Mouse (Mus musculus): ENCODE data around the gene Nfasc.

Gene Nfasc

GRCm38 (mm10) chr1:132732307-132732706 lies 9.3 kb downstream of the Nfasc start:
- DNase-seq (ENCODE audit: low spot score) = no peak

GRCm38 (mm10) chr1:132727548-132727947 lies 14.0 kb downstream of the Nfasc start:
- no peak for DNase-seq (ENCODE audit: low spot score)

GRCm38 (mm10) chr1:132722362-132722761 lies 19.2 kb downstream of the Nfasc start:
- DNase-seq (ENCODE audit: low spot score) = no peak

DNA sequence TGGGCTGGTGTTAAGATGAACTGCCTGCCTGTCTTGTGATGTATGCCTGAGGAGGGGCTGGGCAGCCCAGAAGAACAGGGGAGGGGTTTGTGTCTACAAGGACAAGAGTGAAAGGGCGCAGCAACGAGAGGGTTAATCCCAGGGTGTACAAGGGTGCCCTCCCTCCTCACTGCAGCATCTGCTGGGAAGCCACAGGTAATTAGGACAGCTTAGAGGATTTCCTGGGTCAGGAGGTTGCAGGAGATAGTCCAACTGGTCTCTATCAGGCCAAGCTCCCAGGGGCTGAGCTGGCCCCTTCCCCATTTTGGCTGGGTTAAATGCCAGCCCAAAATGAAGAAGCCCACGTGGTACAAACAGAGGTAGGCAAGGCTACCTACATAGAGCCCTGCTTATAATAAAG lies 20.3 kb downstream of the Nfasc start:
- no peak for DNase-seq (ENCODE audit: low spot score)

GRCm38 (mm10) chr1:132718225-132718624 lies 23.4 kb downstream of the Nfasc start:
- DNase-seq (ENCODE audit: low spot score) = peak; percentile 29

DNA sequence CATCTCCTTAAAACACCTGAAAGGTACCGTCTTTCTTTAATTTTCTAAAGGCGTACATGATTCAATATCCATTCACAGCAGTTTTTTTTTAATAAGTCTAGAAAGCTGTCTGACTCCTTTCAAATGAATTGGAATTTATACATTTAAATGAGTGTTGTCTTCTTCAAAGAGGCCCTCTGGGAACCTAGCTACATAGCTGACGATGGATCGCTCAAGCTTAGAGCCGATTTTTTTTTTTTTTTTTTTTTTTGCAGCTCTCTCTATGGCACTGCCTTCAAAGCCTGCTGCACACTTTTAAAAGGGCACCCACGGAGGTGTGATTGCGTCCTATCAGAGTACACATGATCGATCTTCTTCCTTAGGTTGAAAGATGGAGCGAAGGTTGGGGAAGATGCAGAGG lies 26.6 kb downstream of the Nfasc start:
- no peak for DNase-seq (ENCODE audit: low spot score)

GRCm38 (mm10) chr1:132709419-132709818 lies 32.2 kb downstream of the Nfasc start:
- DNase-seq (ENCODE audit: low spot score) = no peak

GRCm38 (mm10) chr1:132707301-132707700 lies 34.3 kb downstream of the Nfasc start:
- no peak for DNase-seq (ENCODE audit: low spot score)

DNA sequence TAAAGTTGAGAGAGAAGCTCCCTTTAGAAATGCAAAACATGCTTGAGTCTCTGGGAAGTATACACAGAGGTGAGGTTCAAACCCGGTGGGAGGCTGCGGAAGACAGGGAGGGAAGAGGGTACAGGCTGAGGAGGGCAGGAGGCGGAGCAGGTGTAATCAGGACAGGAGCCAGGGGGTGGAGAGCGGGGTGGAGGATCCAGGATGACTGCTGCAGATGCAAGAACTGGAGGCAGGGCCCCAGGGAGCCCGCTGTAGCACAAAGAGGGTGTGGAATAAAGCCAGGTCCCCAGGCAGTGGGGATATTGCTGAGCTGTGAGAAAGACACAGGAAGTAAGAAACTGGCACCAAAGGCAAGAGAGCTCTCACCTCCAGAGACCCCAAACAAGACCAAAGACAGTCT lies 38.1 kb downstream of the Nfasc start:
- no peak for DNase-seq (ENCODE audit: low spot score)

DNA sequence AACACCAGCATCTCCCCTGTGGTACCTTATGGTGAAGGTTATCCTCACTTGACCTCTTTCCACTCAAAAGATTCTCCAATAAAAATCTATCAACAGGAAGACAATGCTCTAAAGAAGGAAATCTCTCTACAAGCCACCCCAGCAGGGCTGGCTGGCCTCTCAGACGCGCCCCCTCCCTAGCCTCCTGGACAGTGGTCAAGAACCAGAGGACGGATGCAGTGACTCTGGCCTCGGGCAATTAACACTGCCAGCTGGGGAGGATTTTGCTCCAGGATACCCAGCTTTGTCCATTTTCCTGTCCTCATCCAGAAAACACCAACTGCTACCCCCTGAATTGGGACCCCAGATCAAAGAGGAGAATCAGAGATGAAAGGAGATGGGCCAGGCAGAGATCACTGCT lies 44.7 kb downstream of the Nfasc start:
- DNase-seq (ENCODE audit: low spot score) = no peak

DNA sequence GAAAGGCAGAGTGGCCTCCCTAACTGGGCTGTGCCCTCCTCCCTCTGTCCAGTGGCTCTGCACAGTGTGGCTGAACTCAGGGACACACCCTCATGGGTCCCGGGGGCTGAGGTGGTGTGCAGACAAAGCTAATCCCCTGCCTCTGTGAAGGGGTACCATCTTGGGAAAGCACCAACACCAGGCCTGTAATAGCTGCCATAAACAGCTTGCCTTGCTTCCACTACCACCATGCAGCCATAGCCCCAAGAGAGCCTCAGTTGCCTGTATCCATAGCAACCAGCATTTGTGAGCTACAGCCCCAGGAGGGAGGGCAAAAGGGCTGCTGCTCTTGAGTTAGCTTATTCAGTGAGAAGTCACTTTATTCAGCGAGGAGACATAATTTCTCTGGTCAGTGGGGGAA lies 45.4 kb downstream of the Nfasc start:
- peak; percentile 84 for DNase-seq (ENCODE audit: low spot score)

DNA sequence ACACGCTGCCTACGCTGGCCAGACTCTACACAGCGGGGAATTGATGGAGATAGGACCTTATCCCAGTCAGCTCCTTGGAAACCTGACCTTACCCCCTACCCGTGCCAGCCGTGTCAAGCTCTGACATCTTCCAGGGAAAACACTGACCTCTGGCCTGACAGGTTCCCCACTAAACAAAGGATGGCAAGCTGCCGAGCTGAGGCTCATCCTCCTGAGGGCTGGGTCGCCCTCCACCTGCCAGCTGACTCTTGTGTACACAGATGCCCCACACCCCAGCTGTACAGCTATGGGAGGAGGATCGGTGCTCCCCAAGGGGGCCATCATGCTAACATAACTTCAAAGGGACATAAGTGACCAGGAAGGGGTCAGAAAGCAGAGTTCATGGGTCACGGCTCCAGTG lies 47.6 kb downstream of the Nfasc start:
- DNase-seq (ENCODE audit: low spot score) = peak; percentile 75

DNA sequence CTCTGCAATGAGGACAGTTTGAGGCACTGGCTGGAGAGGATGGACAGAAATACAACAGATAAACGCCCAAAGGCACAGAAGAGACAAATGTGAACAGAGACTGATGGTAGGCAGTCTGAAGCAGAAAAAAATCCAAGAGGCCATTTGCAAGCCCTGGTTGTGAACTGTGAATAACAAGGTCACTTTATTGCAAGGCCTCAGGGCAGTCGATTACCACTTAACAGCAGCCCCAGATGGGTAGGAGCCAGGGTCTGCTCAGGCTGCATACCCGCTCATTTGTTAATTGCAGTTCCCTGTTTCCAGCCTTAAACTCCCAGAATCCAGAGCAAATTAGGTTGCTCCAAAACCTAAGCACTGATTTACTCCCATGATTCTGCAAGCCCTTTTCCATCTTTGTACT lies 52.4 kb downstream of the Nfasc start:
- peak; percentile 56 for DNase-seq (ENCODE audit: low spot score)

GRCm38 (mm10) chr1:132678935-132679334 lies 62.7 kb downstream of the Nfasc start:
- DNase-seq (ENCODE audit: low spot score) = no peak

DNA sequence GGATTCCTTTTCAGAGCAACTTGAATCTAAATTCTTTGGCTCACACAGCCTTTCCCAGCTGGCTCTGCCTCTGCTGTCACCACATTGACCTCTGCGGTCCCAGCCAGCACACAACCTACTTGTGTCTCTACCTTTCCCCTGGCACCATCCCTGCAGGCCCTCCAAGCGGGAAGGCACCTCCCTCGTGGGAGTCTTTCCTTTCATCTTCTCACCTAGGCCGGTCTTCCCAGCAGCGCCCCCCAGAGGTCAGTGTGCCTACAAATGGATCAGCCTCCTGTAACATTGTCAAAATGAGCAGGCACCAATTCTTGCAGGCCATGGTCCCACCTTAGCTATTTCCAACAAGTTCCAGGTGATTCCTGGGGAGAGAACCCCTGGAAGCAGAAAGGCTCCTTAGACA lies 63.5 kb downstream of the Nfasc start:
- no peak for DNase-seq (ENCODE audit: low spot score)

GRCm38 (mm10) chr1:132672704-132673103 lies 68.9 kb downstream of the Nfasc start:
- DNase-seq (ENCODE audit: low spot score) = no peak

DNA sequence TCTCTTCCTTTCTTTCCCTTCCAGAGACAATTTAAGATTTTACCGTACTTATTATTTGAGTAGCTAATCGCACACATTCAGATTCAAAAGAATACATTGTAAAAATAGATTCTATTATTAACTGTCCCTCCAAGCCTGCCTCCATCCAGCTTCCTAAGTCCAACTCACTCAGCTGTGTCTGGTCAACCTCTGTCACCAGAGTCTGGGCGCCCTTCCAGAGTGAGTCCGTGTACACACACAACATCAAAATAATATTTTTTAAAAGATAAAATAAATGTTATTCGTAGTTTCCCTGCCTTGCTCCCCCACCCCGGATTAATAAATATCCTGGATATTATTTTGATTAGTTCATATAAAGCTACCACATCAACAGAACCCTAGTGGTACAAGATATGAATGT lies 72.4 kb downstream of the Nfasc start:
- DNase-seq (ENCODE audit: low spot score) = no peak

DNA sequence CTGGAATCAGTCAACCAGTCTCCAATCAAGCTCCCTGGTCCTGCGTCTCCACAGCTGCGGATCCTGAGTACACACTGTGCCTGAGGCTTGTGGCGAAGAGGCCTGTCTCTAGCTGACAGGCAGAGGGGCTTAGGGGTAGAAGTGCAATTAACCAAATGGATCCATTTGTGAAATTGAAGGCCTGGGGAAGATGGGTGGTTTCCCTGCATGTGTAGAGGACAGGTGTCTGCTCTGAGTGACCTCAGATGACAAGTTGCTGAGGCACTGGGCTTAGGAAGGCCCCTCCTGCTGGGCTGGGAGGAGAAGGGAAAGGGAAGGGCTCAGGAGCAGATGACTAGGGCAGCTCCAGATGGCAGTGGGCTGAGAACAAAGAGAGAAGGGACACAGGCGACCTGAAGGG lies 81.2 kb downstream of the Nfasc start:
- DNase-seq (ENCODE audit: low spot score) = peak; percentile 52

- no peak for DNase-seq (ENCODE audit: low spot score)
Observed at GRCm38 (mm10) chr1:132659604-132660003, 82.0 kb downstream of the Nfasc start.

- no peak for DNase-seq (ENCODE audit: low spot score)
Observed at GRCm38 (mm10) chr1:132655611-132656010, 86.0 kb downstream of the Nfasc start.

DNA sequence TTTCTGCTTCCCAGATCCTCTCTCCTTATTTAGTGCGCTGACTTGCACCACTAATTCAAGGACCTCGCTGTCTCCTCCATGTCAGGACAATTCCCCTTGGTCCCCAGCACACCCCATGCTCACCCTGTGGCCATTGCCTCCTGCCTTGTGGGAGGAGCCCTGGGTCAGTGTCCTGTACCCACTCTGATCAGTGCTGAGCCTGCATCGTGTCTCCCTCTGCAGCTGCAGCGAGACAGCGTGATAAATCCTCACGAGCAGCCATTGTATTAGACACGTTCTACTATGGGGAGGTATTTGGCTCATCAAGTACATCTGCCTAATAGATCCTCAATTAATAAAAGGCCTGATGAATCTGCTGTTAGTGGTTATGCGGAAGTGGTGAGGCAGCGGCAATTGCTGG lies 86.8 kb downstream of the Nfasc start:
- DNase-seq (ENCODE audit: low spot score) = no peak

- no peak for DNase-seq (ENCODE audit: low spot score)
Observed at GRCm38 (mm10) chr1:132653841-132654457, 87.6 kb downstream of the Nfasc start.

- DNase-seq (ENCODE audit: low spot score) = no peak
Observed at GRCm38 (mm10) chr1:132653161-132653560, 88.4 kb downstream of the Nfasc start.

- DNase-seq (ENCODE audit: low spot score) = no peak
Observed at GRCm38 (mm10) chr1:132650680-132651079, 90.9 kb downstream of the Nfasc start.

GRCm38 (mm10) chr1:132647958-132648357 lies 93.6 kb downstream of the Nfasc start:
- no peak for DNase-seq (ENCODE audit: low spot score)

Measured in embryo, embryonic 10 days (tissue).